Comparison of ENCODE assay signal across 8 mouse cellular contexts in the genomic region with DNA sequence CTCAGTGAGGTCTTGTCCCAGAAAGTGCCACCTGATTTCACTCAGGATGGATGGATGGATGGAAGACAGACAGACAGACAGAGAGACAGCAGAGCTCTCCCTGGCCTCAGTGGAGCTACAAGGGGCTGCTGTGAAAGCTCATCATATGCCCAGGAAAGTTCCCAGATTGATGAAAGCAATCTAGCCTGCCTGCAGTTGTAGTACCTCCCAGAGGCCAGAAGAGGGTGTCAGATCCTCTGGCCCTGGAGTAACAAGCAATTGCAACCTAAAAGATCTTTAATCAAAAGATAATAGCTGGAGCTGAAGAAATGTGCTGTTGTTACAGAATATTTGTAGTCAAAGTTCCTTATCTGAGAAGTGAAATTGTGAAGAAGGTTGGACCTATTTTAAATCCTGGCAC. TPM values are rescaled to one million over a fixed set of nuclear protein-coding genes. Genes with fewer than 3 reads are reported as not detected.
DNase-seq lines count a peak whose midpoint lies in the region; ATAC-seq and TF ChIP-seq lines count a peak whose summit lies in the region.

No protein-coding gene starts in this region.

- peak; percentile 61 for DNase-seq in CD4-positive, CD25-positive, alpha-beta regulatory T cell, adult 2 months (ENCODE audit: low read depth, low spot score)
- peak; percentile 66 for DNase-seq in R1 (ENCODE audit: low read depth, low spot score)
- peak; percentile 11 for DNase-seq in embryonic facial prominence, embryonic 14.5 days (ENCODE audit: low spot score)
- no peak for DNase-seq in frontal cortex, postnatal 14 days (ENCODE audit: low spot score in 2 of 2)

- no peak overlapping the region for H3K4me2 ChIP-seq in intestine, postnatal 0 days (replicated peaks; ENCODE audit: low read depth)
- no peak overlapping the region for H3K4me2 ChIP-seq in intestine, embryonic 15.5 days (replicated peaks)
- no peak overlapping the region for H3K4me2 ChIP-seq in embryonic facial prominence, embryonic 14.5 days (ENCODE audit: low read depth, low read length)
- no peak overlapping the region for H3K4me2 ChIP-seq in midbrain, embryonic 13.5 days (replicated peaks)

- no peak for ATAC-seq in intestine, postnatal 0 days
- ATAC-seq in intestine, embryonic 15.5 days, result no peak
- no peak for ATAC-seq in embryonic facial prominence, embryonic 14.5 days (ENCODE audit: low read depth)
- ATAC-seq in megakaryocyte-erythroid progenitor cell, adult 5-6 weeks (replicated peaks; ENCODE audit: low FRiP score, low TSS enrichment, poor library complexity, severe bottlenecking), result peak; percentile 53; the same call in 1 of the 2 replicates
- no peak for ATAC-seq in midbrain, embryonic 13.5 days

- H3K9ac ChIP-seq in intestine, postnatal 0 days (ENCODE audit: low read depth, low read length), result no peak overlapping the region
- H3K9ac ChIP-seq in intestine, embryonic 15.5 days, result no peak overlapping the region
- no peak overlapping the region for H3K9ac ChIP-seq in embryonic facial prominence, embryonic 14.5 days (ENCODE audit: low read depth, low read length)
- H3K9ac ChIP-seq in midbrain, embryonic 13.5 days (replicated peaks), result no peak overlapping the region

- H3K27me3 ChIP-seq in intestine, postnatal 0 days (replicated peaks; ENCODE audit: control insufficient read depth, insufficient read depth, low read length), result no peaks in the 10 kb centered on the region
- no peaks in the 10 kb centered on the region for H3K27me3 ChIP-seq in intestine, embryonic 15.5 days (replicated peaks)
- no peaks in the 10 kb centered on the region for H3K27me3 ChIP-seq in embryonic facial prominence, embryonic 14.5 days (replicated peaks; ENCODE audit: control insufficient read depth, insufficient read depth, low read length)
- no peaks in the 10 kb centered on the region for H3K27me3 ChIP-seq in midbrain, embryonic 13.5 days

- H3K27ac ChIP-seq in intestine, postnatal 0 days (ENCODE audit: low read depth, low read length), result no peak overlapping the region
- no peak overlapping the region for H3K27ac ChIP-seq in intestine, embryonic 15.5 days
- no peak overlapping the region for H3K27ac ChIP-seq in embryonic facial prominence, embryonic 14.5 days (replicated peaks; ENCODE audit: low read depth, low read length)
- H3K27ac ChIP-seq in midbrain, embryonic 13.5 days, result no peak overlapping the region

- H3K36me3 ChIP-seq in intestine, postnatal 0 days (ENCODE audit: control insufficient read depth, insufficient read depth), result peaks cover 23% of the 10 kb centered on the region
- H3K36me3 ChIP-seq in intestine, embryonic 15.5 days, result peaks cover 18% of the 10 kb centered on the region
- peaks cover 48% of the 10 kb centered on the region for H3K36me3 ChIP-seq in embryonic facial prominence, embryonic 14.5 days (ENCODE audit: control insufficient read depth, insufficient read depth, low read length)
- H3K36me3 ChIP-seq in midbrain, embryonic 13.5 days, result peaks cover 15% of the 10 kb centered on the region

- H3K9me3 ChIP-seq in intestine, postnatal 0 days (ENCODE audit: control insufficient read depth), result no peaks in the 10 kb centered on the region
- H3K9me3 ChIP-seq in intestine, embryonic 15.5 days, result no peaks in the 10 kb centered on the region
- H3K9me3 ChIP-seq in embryonic facial prominence, embryonic 14.5 days (ENCODE audit: control insufficient read depth, low read length), result no peaks in the 10 kb centered on the region
- no peaks in the 10 kb centered on the region for H3K9me3 ChIP-seq in midbrain, embryonic 13.5 days

- H3K4me3 ChIP-seq in intestine, postnatal 0 days (ENCODE audit: low read depth, low read length), result no peak overlapping the region
- H3K4me3 ChIP-seq in intestine, embryonic 15.5 days (replicated peaks), result no peak overlapping the region
- no peak overlapping the region for H3K4me3 ChIP-seq in embryonic facial prominence, embryonic 14.5 days (ENCODE audit: low read depth, low read length)
- H3K4me3 ChIP-seq in midbrain, embryonic 13.5 days (replicated peaks), result no peak overlapping the region

- H3K4me1 ChIP-seq in intestine, postnatal 0 days (replicated peaks; ENCODE audit: control insufficient read depth, insufficient read depth, low read length), result no peaks in the 10 kb centered on the region
- no peaks in the 10 kb centered on the region for H3K4me1 ChIP-seq in intestine, embryonic 15.5 days (replicated peaks)
- no peaks in the 10 kb centered on the region for H3K4me1 ChIP-seq in embryonic facial prominence, embryonic 14.5 days (ENCODE audit: control insufficient read depth, insufficient read depth, low read length)
- H3K4me1 ChIP-seq in midbrain, embryonic 13.5 days (replicated peaks), result 0 out of 2 replicates have a peak, but pooled peaks cover 9% of the 10 kb centered on the region

- TF ChIP-seq CTCF in intestine, postnatal 0 days (IDR thresholded peaks at IDR 0.05; ENCODE audit: low read depth), result peak; percentile 81

RNA-seq across cellular contexts. Expression of a gene that starts 15.3 kb away (rescaled TPM):
- 7.2 and 8.6 TPM in 2 replicates for polyA plus RNA-seq in intestine, postnatal 0 days (2015; fragmentation: Nextera tagmentation; extraction: Ambion mirVana)
- 5.4 and 6.1 TPM in 2 replicates for polyA plus RNA-seq in intestine, embryonic 15.5 days (2015; fragmentation: Nextera tagmentation; extraction: Ambion mirVana)
- polyA plus RNA-seq in embryonic facial prominence, embryonic 14.5 days (2014; fragmentation: Nextera tagmentation; extraction: Ambion mirVana), result 2.4 and 4.9 TPM in 2 replicates
- total RNA-seq in megakaryocyte-erythroid progenitor cell, adult 5-6 weeks (2014; fragmentation: Nextera tagmentation), result 0.42 TPM in 1 of 2 replicates, not detected in the other
- not detected in 2 replicates for total RNA-seq in megakaryocyte-erythroid progenitor cell, adult 5-6 weeks (2017)
- polyA plus RNA-seq in midbrain, embryonic 13.5 days (2015; fragmentation: Nextera tagmentation; extraction: Ambion mirVana), result 7.9 and 10.6 TPM in 2 replicates

RNA-seq across cellular contexts. Expression of a gene that starts 22.3 kb away (rescaled TPM):
- 29.9 and 36.9 TPM in 2 replicates for polyA plus RNA-seq in intestine, postnatal 0 days (2015; fragmentation: Nextera tagmentation; extraction: Ambion mirVana)
- 53.3 and 57.8 TPM in 2 replicates for polyA plus RNA-seq in intestine, embryonic 15.5 days (2015; fragmentation: Nextera tagmentation; extraction: Ambion mirVana)
- 59.9 and 63.8 TPM in 2 replicates for polyA plus RNA-seq in embryonic facial prominence, embryonic 14.5 days (2014; fragmentation: Nextera tagmentation; extraction: Ambion mirVana)
- 21.5 and 29.3 TPM in 2 replicates for total RNA-seq in megakaryocyte-erythroid progenitor cell, adult 5-6 weeks (2014; fragmentation: Nextera tagmentation)
- total RNA-seq in megakaryocyte-erythroid progenitor cell, adult 5-6 weeks (2017), result 21.6 and 33.5 TPM in 2 replicates
- polyA plus RNA-seq in midbrain, embryonic 13.5 days (2015; fragmentation: Nextera tagmentation; extraction: Ambion mirVana), result 88.7 and 91.2 TPM in 2 replicates

RNA-seq across cellular contexts. Expression of a gene that starts 34.4 kb away (rescaled TPM):
- polyA plus RNA-seq in intestine, postnatal 0 days (2015; fragmentation: Nextera tagmentation; extraction: Ambion mirVana), result 129 and 137 TPM in 2 replicates
- polyA plus RNA-seq in intestine, embryonic 15.5 days (2015; fragmentation: Nextera tagmentation; extraction: Ambion mirVana), result 72.7 and 82.6 TPM in 2 replicates
- 70.4 and 77.2 TPM in 2 replicates for polyA plus RNA-seq in embryonic facial prominence, embryonic 14.5 days (2014; fragmentation: Nextera tagmentation; extraction: Ambion mirVana)
- total RNA-seq in megakaryocyte-erythroid progenitor cell, adult 5-6 weeks (2014; fragmentation: Nextera tagmentation), result 71.8 and 72.1 TPM in 2 replicates
- total RNA-seq in megakaryocyte-erythroid progenitor cell, adult 5-6 weeks (2017), result 50.4 and 55.4 TPM in 2 replicates
- polyA plus RNA-seq in midbrain, embryonic 13.5 days (2015; fragmentation: Nextera tagmentation; extraction: Ambion mirVana), result 124 and 133 TPM in 2 replicates

RNA-seq across cellular contexts. Expression of a gene that starts 56.8 kb away (rescaled TPM):
- polyA plus RNA-seq in intestine, postnatal 0 days (2015; fragmentation: Nextera tagmentation; extraction: Ambion mirVana), result 65.1 and 67.4 TPM in 2 replicates
- polyA plus RNA-seq in intestine, embryonic 15.5 days (2015; fragmentation: Nextera tagmentation; extraction: Ambion mirVana), result 52.7 and 54.0 TPM in 2 replicates
- polyA plus RNA-seq in embryonic facial prominence, embryonic 14.5 days (2014; fragmentation: Nextera tagmentation; extraction: Ambion mirVana), result 50.9 and 54.9 TPM in 2 replicates
- 18.2 and 27.1 TPM in 2 replicates for total RNA-seq in megakaryocyte-erythroid progenitor cell, adult 5-6 weeks (2014; fragmentation: Nextera tagmentation)
- total RNA-seq in megakaryocyte-erythroid progenitor cell, adult 5-6 weeks (2017), result 23.3 and 45.1 TPM in 2 replicates
- polyA plus RNA-seq in midbrain, embryonic 13.5 days (2015; fragmentation: Nextera tagmentation; extraction: Ambion mirVana), result 61.7 and 65.0 TPM in 2 replicates

Comparison
In these comparisons a context has a peak if more than half of its experiments do, and no peak if none do; other contexts are left out.
1. DNase-seq: peak in CD4-positive, CD25-positive, alpha-beta regulatory T cell, adult 2 months (single experiment), R1 (single experiment) and embryonic facial prominence, embryonic 14.5 days (single experiment); none in frontal cortex, postnatal 14 days (0 of 2).